Mouse (Mus musculus) neural tube, embryonic 11.5 days (tissue): Measurements from ENCODE around the gene Arhgef33. TPM values are rescaled to one million over a fixed set of nuclear protein-coding genes. Genes with fewer than 3 reads are reported as not detected.

Experiments used
- ATAC-seq: fragments of 200-750 bp; cut with Nextera tagmentation; 2 replicates; pipeline ENCODE4 v1.8.0; 2017; ENCODE audit warnings: moderate number of reproducible peaks, mild to moderate bottlenecking, moderate TSS enrichment, moderate library complexity; ENCODE audit not compliant: insufficient read depth, low FRiP score, low TSS enrichment
- DNase-seq: peaks from one replicate; pipeline ENCODE4 v3.0.0-alpha.2; 2015; ENCODE audit warnings: low spot score
- H3K27ac ChIP-seq: fragments of 300-500 bp; sonication (generic); 2 replicates; pipeline ENCODE4 v1.5.1; 2014; ENCODE audit warnings: low read depth, mild to moderate bottlenecking, low read length
- H3K27me3 ChIP-seq: fragments of 300-500 bp; sonication (generic); 2 replicates; pipeline ENCODE4 v1.6.1; 2014; ENCODE audit warnings: mild to moderate bottlenecking, low read length, mixed read lengths; ENCODE audit not compliant: control insufficient read depth, insufficient read depth
- H3K36me3 ChIP-seq: fragments of 300-500 bp; sonication (generic); 2 replicates; pipeline ENCODE4 v1.6.1; 2014; ENCODE audit warnings: mild to moderate bottlenecking, low read length, moderate library complexity, mixed read lengths; ENCODE audit not compliant: control insufficient read depth, insufficient read depth
- H3K4me1 ChIP-seq: fragments of 300-500 bp; sonication (generic); 2 replicates; pipeline ENCODE4 v1.6.1; 2014; ENCODE audit warnings: low read length, mixed read lengths; ENCODE audit not compliant: control insufficient read depth, insufficient read depth
- H3K4me2 ChIP-seq: fragments of 300-500 bp; sonication (generic); 2 replicates; pipeline ENCODE4 v1.6.1; 2014; ENCODE audit warnings: low read depth, mild to moderate bottlenecking, moderate library complexity
- H3K4me3 ChIP-seq: fragments of 300-500 bp; sonication (generic); 2 replicates; pipeline ENCODE4 v1.5.1; 2014; ENCODE audit warnings: low read depth, low read length
- H3K9ac ChIP-seq: fragments of 300-500 bp; sonication (generic); 2 replicates; pipeline ENCODE4 v1.6.1; 2014; ENCODE audit warnings: mild to moderate bottlenecking, low read length
- H3K9me3 ChIP-seq: fragments of 300-500 bp; sonication (generic); 2 replicates; pipeline ENCODE4 v1.6.1; 2016; ENCODE audit warnings: low read length; ENCODE audit not compliant: control insufficient read depth
- WGBS: fragments of 180-500 bp; shearing (Covaris S2); extraction: QIAGEN DNeasy Blood & Tissue Kit; methylation state at CpG from one replicate; pipeline ENCODE4 v1.1.7; 2014; 5-methylcytosine and 5-hydroxymethylcytosine counted together
- polyA plus RNA-seq: library from polyadenylated mRNA; unstranded; fragments of >200 nt; fragmentation: Nextera tagmentation; extraction: Ambion mirVana; gene quantifications from 2 replicates; pipeline ENCODE4 v1.2.1, GENCODE M21; 2014

Arhgef33 gene
- polyA plus RNA-seq, 1 experiment from 2014 or later, result 1.3 TPM

GRCm38 (mm10) chr17:80289280-80290073, 17.7 kb upstream of the Arhgef33 start:
- Histone ChIP-seq H3K27me3 (no peaks in the 10 kb centered on the region), H3K4me3 (peak overlapping the region; percentile 78), H3K4me1 (0 out of 2 replicates have a peak, but pooled peaks cover 5% of the 10 kb centered on the region), H3K36me3 (no peaks in the 10 kb centered on the region), H3K9me3 (no peaks in the 10 kb centered on the region), H3K4me2 (peak overlapping the region; percentile 75), H3K9ac (peak overlapping the region; percentile 84), H3K27ac (peak overlapping the region; percentile 75)
- WGBS, result 2% methylated on average over 30 of the region's 30 CpGs
- no peak; the same call in 1 of the 2 replicates for ATAC-seq
- DNase-seq, result peak; percentile 57

GRCm38 (mm10) chr17:80290074-80290657, 17.0 kb upstream of the Arhgef33 start, which contains the start of the genes Morn2 and Dhx57:
Gene Morn2 (plus strand): TSS chr17:80290203.
Gene Dhx57 (minus strand): TSS chr17:80290476.
- H3K9ac ChIP-seq, result peak within 1 kb of the TSS; percentile 84
- peak within 1 kb of the TSS; percentile 75 for H3K27ac ChIP-seq
- no peaks in the 10 kb centered on the region for H3K36me3 ChIP-seq
- WGBS, result under 1% methylated on average over 35 of the region's 35 CpGs
- H3K27me3 ChIP-seq, result no peaks in the 10 kb centered on the region
- peak within 1 kb of the TSS; percentile 75 for H3K4me2 ChIP-seq
- DNase-seq (peak; percentile 96), ATAC-seq (peak; percentile 99)
- H3K4me3 ChIP-seq, result peak within 1 kb of the TSS; percentile 78
- 0 out of 2 replicates have a peak, but pooled peaks cover 5% of the 10 kb centered on the region for H3K4me1 ChIP-seq
- H3K9me3 ChIP-seq, result no peaks in the 10 kb centered on the region

GRCm38 (mm10) chr17:80291148-80291547, 16.1 kb upstream of the Arhgef33 start:
- DNase-seq (peak; percentile 31), ATAC-seq (no peak)
- 28% methylated on average over 2 of the region's 2 CpGs for WGBS

GRCm38 (mm10) chr17:80295258-80295657, 11.9 kb upstream of the Arhgef33 start:
- ATAC-seq (no peak), DNase-seq (no peak)
- H3K4me3 ChIP-seq, result no peak overlapping the region
- 94% methylated on average over 5 of the region's 5 CpGs for WGBS
- no peak overlapping the region for H3K27ac ChIP-seq
- no peaks in the 10 kb centered on the region for H3K9me3 ChIP-seq
- no peaks in the 10 kb centered on the region for H3K4me1 ChIP-seq
- no peak overlapping the region for H3K4me2 ChIP-seq
- no peaks in the 10 kb centered on the region for H3K27me3 ChIP-seq
- no peaks in the 10 kb centered on the region for H3K36me3 ChIP-seq
- no peak overlapping the region for H3K9ac ChIP-seq

More at GRCm38 (mm10) chr17:80291148-80291547, 16.1 kb upstream of the Arhgef33 start:
- Histone ChIP-seq H3K36me3 (no peaks in the 10 kb centered on the region), H3K27me3 (no peaks in the 10 kb centered on the region), H3K4me1 (0 out of 2 replicates have a peak, but pooled peaks cover 5% of the 10 kb centered on the region), H3K4me2 (no peak overlapping the region), H3K9ac (no peak overlapping the region), H3K27ac (no peak overlapping the region), H3K4me3 (no peak overlapping the region), H3K9me3 (no peaks in the 10 kb centered on the region)

GRCm38 (mm10) chr17:80298844-80299243, 8.4 kb upstream of the Arhgef33 start:
- no peaks in the 10 kb centered on the region for H3K4me1 ChIP-seq
- H3K36me3 ChIP-seq, result no peaks in the 10 kb centered on the region
- no peak overlapping the region for H3K4me3 ChIP-seq
- no peak overlapping the region for H3K4me2 ChIP-seq
- no peaks in the 10 kb centered on the region for H3K27me3 ChIP-seq
- no peak overlapping the region for H3K27ac ChIP-seq
- 85% methylated on average over 5 of the region's 5 CpGs for WGBS
- no peaks in the 10 kb centered on the region for H3K9me3 ChIP-seq
- no peak overlapping the region for H3K9ac ChIP-seq
- ATAC-seq, result no peak
- no peak for DNase-seq

- DNase-seq (no peak), ATAC-seq (no peak)
- Histone ChIP-seq H3K4me1 (0 out of 2 replicates have a peak, but pooled peaks cover 3% of the 10 kb centered on the region), H3K36me3 (no peaks in the 10 kb centered on the region), H3K4me2 (no peak overlapping the region), H3K27me3 (no peaks in the 10 kb centered on the region), H3K9ac (no peak overlapping the region), H3K4me3 (no peak overlapping the region), H3K27ac (no peak overlapping the region), H3K9me3 (no peaks in the 10 kb centered on the region)
- WGBS, result 76% methylated on average over 9 of the region's 9 CpGs
These were observed 4.6 kb downstream of the Arhgef33 start for GRCm38 (mm10) chr17:80311761-80312160.

GRCm38 (mm10) chr17:80312405-80312804, 5.2 kb downstream of the Arhgef33 start:
- H3K4me2 ChIP-seq, result no peak overlapping the region
- H3K9ac ChIP-seq, result no peak overlapping the region
- ATAC-seq (no peak), DNase-seq (no peak)
- 0 out of 2 replicates have a peak, but pooled peaks cover 3% of the 10 kb centered on the region for H3K4me1 ChIP-seq
- H3K9me3 ChIP-seq, result no peaks in the 10 kb centered on the region
- 82% methylated on average over 4 of the region's 4 CpGs for WGBS
- H3K27ac ChIP-seq, result no peak overlapping the region
- no peaks in the 10 kb centered on the region for H3K27me3 ChIP-seq
- no peak overlapping the region for H3K4me3 ChIP-seq
- no peaks in the 10 kb centered on the region for H3K36me3 ChIP-seq

- Histone ChIP-seq H3K4me2 (no peak overlapping the region), H3K36me3 (no peaks in the 10 kb centered on the region), H3K27ac (no peak overlapping the region), H3K9ac (no peak overlapping the region), H3K9me3 (no peaks in the 10 kb centered on the region), H3K27me3 (no peaks in the 10 kb centered on the region), H3K4me1 (no peaks in the 10 kb centered on the region), H3K4me3 (no peak overlapping the region)
- ATAC-seq, result no peak
- no peak for DNase-seq
- 91% methylated on average over 6 of the region's 6 CpGs for WGBS
These were observed 15.0 kb downstream of the Arhgef33 start for GRCm38 (mm10) chr17:80322228-80322627.
